Mouse (Mus musculus): ENCODE data around the gene St3gal5.
"Not testable (repeated sequence)": the region's sequence is repeated elsewhere in the genome, so short reads cannot be mapped to it uniquely, and the experiment has no call there.

St3gal5 gene

GRCm38 (mm10) chr6:72097181-72097995 is at the start of gene St3gal5:
St3gal5 (plus strand) TSS chr6:72097592.
- peak; percentile 96 for DNase-seq

- DNase-seq, result no peak
Observed at GRCm38 (mm10) chr6:72048643-72049042, 48.7 kb upstream of the St3gal5 start.

DNA sequence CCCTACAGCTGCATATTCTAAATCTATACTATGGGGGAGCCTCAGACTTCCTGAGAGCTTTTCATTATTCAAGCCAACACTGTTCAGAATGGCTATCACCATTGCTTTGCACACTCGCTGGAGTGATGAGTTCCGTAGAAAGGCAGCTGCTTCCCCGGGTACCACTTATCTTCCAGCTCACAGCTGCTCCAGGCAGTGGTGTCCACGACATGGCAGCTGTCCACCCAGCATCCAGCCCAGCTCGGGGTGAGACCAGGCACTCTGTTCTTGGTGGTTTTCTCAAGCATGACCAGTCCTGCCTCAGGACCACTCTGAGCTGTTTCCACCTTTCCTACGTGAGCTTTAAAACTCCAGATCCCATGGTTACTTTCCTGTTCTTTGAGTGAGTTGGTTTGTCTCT is 47.5 kb upstream of the St3gal5 start:
- DNase-seq, result no peak

DNA sequence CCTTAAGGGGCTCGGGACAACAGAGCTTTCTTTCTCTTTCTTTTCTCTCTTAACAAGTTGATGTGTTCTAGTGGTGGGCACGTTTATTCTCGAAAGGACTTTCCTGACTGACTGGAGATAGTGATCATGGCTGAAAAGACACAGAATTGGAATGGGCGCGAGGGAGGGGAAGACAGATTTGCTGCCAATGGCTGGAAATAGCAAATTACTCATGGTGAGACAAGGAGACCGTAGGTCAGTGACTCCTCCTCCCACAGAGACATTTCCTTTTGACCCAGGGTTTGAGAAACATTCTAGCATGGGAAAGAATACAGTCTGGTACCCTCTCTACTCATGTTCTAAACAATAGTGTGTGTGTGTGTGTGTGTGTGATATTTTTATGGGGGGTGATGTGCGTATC is 46.6 kb upstream of the St3gal5 start:
- no peak for DNase-seq

- no peak for DNase-seq
Observed at GRCm38 (mm10) chr6:72051247-72051646, 46.1 kb upstream of the St3gal5 start.

DNA sequence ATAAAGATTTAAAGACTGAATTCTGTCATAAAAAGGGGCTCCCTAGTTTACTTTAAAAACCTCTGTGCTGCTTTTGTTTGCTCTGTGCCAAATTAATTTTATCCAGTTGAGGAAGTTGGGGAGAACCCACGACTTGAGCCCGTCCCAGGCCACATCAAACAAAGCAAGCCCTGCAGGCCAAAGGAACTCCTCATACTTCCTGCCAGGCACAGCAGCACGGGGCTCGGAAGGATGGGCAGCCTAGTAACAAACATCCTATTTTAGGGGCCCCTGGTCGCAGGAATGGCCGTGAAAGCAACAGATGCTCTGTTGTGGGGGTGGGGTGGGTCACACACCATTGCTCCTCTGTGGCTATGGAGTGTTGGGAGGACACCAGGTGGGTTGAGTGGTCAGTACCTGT is 45.6 kb upstream of the St3gal5 start:
- DNase-seq, result peak; percentile 36

DNA sequence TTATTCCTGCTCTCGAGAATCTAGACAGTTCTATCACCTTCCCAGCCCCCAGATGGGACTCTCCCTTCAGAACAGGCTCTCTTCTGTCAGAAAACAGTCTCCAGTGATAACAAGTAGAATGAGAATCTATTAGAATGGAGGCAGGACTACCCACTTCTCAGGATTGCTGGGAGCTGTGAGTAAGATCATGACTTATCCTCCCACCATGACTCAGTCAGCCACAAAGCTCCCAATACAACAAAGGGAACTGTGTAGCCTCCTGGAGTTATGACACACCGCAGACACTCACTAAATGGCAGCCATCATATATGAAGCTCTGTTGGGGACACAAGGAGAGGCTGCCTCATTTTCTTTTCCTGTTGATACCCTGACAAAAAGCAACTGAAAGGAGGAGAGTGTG is 40.8 kb upstream of the St3gal5 start:
- no peak for DNase-seq

GRCm38 (mm10) chr6:72058398-72058889 is 38.9 kb upstream of the St3gal5 start:
- no peak for DNase-seq

- DNase-seq, result not testable (repeated sequence)
Observed at GRCm38 (mm10) chr6:72060677-72061076, 36.7 kb upstream of the St3gal5 start.

DNA sequence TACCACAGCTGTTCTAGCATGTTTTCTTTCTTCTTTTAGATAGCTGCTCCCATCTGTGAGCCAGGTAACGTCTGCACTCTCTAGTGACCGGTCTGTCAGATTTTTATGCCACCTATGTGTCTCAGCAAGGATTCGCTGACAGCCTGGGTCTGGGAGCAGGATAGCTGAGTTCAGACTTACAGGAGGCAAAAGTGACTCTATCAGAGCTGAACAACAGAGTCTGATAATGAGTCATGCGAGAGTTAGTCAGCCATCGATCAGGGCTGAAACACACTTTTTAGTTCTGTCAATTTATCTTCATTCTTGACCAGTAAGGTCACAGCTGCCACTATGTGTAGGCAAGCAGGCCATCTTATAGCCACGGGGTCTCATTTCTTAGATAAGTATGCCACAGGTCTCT is 33.7 kb upstream of the St3gal5 start:
- DNase-seq, result no peak

DNA sequence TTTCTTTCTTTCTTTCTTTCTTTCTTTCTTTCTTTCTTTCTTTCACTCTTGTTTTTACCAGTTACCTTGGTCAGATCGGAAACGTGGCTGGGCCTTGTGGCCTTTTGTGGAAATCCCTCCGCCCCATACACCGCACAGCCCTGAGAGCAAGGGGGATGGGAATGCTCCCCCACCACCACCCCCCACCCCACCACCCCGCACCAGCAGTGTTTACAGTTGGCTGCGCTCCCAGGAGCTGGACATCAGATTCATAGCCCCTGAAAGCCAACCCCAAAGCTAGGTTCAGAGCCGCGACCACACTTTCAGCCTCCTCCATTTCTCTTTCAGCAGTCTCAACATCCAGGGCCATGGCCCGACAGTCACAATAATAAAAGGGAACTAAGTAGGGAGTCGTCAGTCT is 31.4 kb upstream of the St3gal5 start:
- no peak for DNase-seq

- DNase-seq, result no peak
Observed at GRCm38 (mm10) chr6:72068436-72068835, 29.0 kb upstream of the St3gal5 start.

- DNase-seq, result no peak
Observed at GRCm38 (mm10) chr6:72071281-72071870, 26.0 kb upstream of the St3gal5 start.

GRCm38 (mm10) chr6:72073781-72074180 is 23.6 kb upstream of the St3gal5 start:
- no peak for DNase-seq

DNA sequence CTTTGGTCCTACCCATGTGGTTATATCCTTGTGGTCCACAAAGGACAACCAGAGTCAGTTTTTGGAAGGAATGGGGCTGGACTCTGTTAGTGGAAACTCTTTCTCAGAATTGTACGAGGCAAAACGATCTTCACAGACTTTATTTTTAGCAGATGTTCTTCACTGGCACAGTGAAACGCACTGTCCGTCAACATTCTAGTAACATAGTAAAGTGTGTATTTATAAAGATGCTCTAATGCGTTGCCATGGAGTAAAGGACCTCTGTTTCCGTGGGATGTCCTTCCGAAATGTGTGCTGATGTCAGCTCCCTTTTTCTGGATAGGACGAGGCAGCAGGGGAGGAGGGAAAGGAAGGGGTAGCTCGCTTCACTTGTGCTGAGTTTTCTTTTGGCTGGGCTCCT is 20.9 kb upstream of the St3gal5 start:
- DNase-seq, result no peak

- DNase-seq, result no peak
Observed at GRCm38 (mm10) chr6:72078178-72078577, 19.2 kb upstream of the St3gal5 start.

- DNase-seq, result no peak
Observed at GRCm38 (mm10) chr6:72081318-72082024, 15.9 kb upstream of the St3gal5 start.

DNA sequence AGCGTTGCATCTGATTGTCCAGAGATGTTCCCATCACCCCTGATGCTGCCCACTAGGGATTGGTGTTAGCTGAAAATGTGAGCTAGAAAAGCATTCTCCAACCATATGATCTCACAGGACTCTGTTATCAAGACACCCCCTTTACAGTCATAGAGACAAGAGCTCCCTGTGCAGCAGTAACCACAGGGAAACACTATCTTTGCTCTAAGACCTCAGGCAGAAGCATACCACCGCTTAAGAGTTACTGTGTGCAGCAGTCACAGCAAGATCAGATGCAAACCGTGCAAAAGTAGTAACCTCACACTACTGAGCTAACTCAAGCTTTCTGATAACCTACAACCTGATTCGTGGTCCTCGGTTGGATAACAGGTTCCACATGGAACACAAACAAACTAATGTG is 10.0 kb upstream of the St3gal5 start:
- no peak for DNase-seq

- DNase-seq, result no peak
Observed at GRCm38 (mm10) chr6:72089865-72090264, 7.5 kb upstream of the St3gal5 start.

DNA sequence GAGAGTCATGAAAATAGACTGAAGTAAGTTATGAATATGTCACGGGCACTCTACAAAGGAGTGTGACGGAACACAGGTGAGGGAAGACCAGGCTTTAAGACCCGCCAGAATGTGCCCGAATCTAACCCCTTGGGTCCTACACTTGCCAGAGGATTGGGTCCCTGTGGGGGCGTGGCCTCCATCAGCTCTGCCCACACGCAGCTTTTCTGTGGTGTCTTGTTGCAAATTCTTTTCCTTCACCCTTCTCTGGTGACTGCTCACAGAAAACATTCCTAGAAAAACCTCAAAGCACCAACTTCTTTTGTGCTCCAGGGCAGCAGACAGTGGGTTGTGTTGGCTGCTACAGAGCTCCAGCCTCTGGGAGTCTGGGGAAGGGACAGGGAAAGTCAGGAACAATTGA is 6.4 kb upstream of the St3gal5 start:
- no peak for DNase-seq

DNA sequence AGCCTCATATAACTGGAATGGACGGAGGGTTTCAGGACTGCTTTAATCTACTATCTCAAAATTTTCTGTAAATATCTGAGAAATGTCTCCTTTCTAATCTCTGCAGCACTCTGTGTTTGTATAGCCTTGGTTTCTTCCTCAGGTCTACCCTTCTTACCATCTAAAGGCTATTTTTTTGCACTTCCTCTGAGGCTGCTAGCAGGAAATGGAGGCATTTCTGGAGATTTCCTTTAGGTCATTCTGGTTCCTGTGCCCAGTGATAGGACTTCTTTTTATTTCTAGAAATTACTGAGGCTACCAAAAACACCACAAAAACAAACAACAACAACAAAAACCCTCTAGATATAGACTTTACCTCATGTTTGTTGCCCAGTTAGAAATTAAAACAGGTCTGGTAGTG is 4.3 kb upstream of the St3gal5 start:
- no peak for DNase-seq

DNA sequence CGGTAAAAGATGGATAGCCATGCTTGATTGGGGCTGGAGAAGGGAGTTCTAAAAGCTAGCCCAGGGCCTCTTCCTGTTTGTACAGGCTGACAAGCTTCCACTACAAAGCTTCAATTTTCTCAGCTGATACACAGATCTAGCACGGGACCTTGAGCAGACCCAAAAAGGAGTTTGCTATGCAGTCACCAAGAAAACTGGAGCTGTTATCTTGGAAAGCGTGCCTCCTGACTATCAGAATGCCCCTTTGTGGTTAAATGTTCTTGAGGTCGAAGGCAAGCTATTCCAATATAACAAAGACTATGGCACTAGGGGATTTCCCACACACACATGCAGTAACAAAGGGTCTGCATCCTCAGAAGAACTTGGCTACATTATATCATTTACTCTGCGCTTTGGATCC is 1.2 kb upstream of the St3gal5 start:
- DNase-seq, result no peak

DNA sequence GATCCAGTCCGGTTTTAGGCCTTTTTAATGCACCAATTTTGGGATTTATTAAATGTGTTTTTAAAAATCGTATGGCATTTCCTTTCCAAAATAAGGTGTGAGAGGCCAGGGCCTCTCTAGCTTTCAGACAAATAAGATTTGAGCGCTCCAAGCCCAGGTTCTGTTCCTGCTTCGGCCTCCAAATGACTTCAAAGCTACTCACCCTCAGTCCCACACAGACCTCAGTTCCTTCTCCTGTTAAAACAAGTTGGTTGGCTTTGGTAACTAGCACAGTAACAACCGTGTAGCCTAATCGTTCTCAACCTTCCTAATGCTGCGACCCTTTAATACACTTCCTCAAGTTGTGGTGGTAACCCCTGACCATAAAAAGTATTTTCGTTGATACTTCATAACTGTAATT is 723 bp upstream of the St3gal5 start:
- no peak for DNase-seq

All from kidney, postnatal 10 days (tissue).